In genomic region chr15:78815314-78816073, GRCm38 (mm10) we compare ENCODE assay signal across 10 mouse cellular contexts. TPM values are rescaled to one million over a fixed set of nuclear protein-coding genes. Genes with fewer than 3 reads are reported as not detected.
DNase-seq lines count a peak whose midpoint lies in the region; ATAC-seq lines count a peak whose summit lies in the region.
"Had no signal": no experiment of that assay in that cellular context is flagged by ENCODE, and none has a peak within 500 bp of the region (broad histone marks: within the 10 kb centered on the region; RNA-seq: fewer than 3 reads in every experiment).

No protein-coding gene starts in this region.

- 36% methylated on average over 11 of the region's 11 CpGs for WGBS in heart, embryonic 13.5 days
- WGBS in liver, embryonic 15.5 days (ENCODE audit: insufficient replicate concordance): 20% methylated on average over 11 of the region's 11 CpGs

- H3K4me2 ChIP-seq in heart, embryonic 13.5 days: no peak overlapping the region
- 0 out of 2 replicates have a peak overlapping the region, but pooled peaks have one; percentile 5 for H3K4me2 ChIP-seq in liver, embryonic 15.5 days
- H3K4me2 ChIP-seq: limb, embryonic 12.5 days had no signal

- no peak overlapping the region for H3K9ac ChIP-seq in heart, embryonic 13.5 days
- no peak overlapping the region for H3K9ac ChIP-seq in liver, embryonic 15.5 days
- H3K9ac ChIP-seq: limb, embryonic 12.5 days had no signal

- DNase-seq in heart, postnatal 25 days (ENCODE audit: low spot score): no peak
- no peak for DNase-seq in thymus, postnatal 14 days
- DNase-seq in natural killer cell, adult 2 months (ENCODE audit: low spot score in 2 of 2): no peak
- DNase-seq in gastrocnemius, adult 18-20 months (ENCODE audit: low spot score): no peak

- no peak overlapping the region for H3K4me3 ChIP-seq in heart, embryonic 13.5 days
- H3K4me3 ChIP-seq in liver, embryonic 15.5 days (replicated peaks): no peak overlapping the region
- H3K4me3 ChIP-seq: limb, embryonic 12.5 days had no signal

- peaks cover 4% of the 10 kb centered on the region for H3K27me3 ChIP-seq in heart, embryonic 13.5 days (replicated peaks)
- H3K27me3 ChIP-seq in liver, embryonic 15.5 days: no peaks in the 10 kb centered on the region

- peak overlapping the region; percentile 70 for H3K27ac ChIP-seq in heart, embryonic 13.5 days (replicated peaks)
- H3K27ac ChIP-seq in liver, embryonic 15.5 days (replicated peaks): peak overlapping the region; percentile 19; the same call in 1 of the 2 replicates
- H3K27ac ChIP-seq: hindbrain, postnatal 0 days; limb, embryonic 12.5 days had no signal

- H3K4me1 ChIP-seq in heart, embryonic 13.5 days: peaks cover 9% of the 10 kb centered on the region
- H3K4me1 ChIP-seq in liver, embryonic 15.5 days (replicated peaks): peaks cover 10% of the 10 kb centered on the region

- no peak for ATAC-seq in heart, embryonic 13.5 days (ENCODE audit: extremely low read depth, insufficient number of reproducible peaks, low FRiP score, low TSS enrichment)
- peak; percentile 72 for ATAC-seq in common myeloid progenitor, adult 5-6 weeks (replicated peaks; ENCODE audit: low read depth, poor library complexity, severe bottlenecking)
- ATAC-seq in liver, embryonic 15.5 days (ENCODE audit: insufficient read depth): peak; percentile 56
- peak; percentile 72 for ATAC-seq in neutrophil, adult 5-6 weeks (ENCODE audit: extremely low read depth, insufficient number of reproducible peaks, low FRiP score, poor library complexity, severe bottlenecking)
- ATAC-seq: hindbrain, postnatal 0 days had no signal

- intact Hi-C loops in heart, postnatal 25 days (cut with DNase I): no loop called here

- H3K9me3 ChIP-seq in heart, embryonic 13.5 days: no peaks in the 10 kb centered on the region
- H3K9me3 ChIP-seq in liver, embryonic 15.5 days (replicated peaks): no peaks in the 10 kb centered on the region
- H3K9me3 ChIP-seq: limb, embryonic 12.5 days had no signal

- no peaks in the 10 kb centered on the region for H3K36me3 ChIP-seq in heart, embryonic 13.5 days
- no peaks in the 10 kb centered on the region for H3K36me3 ChIP-seq in liver, embryonic 15.5 days (replicated peaks)
- H3K36me3 ChIP-seq: limb, embryonic 12.5 days had no signal

RNA-seq across cellular contexts. Expression of gene Card10, which starts 12.7 kb away (rescaled TPM):
- polyA plus RNA-seq in heart, embryonic 13.5 days (2015; fragmentation: Nextera tagmentation; extraction: Ambion mirVana): 5.1 and 5.3 TPM in 2 replicates
- 10 to 100 TPM; 14.8 to 18.3 TPM for total RNA-seq in heart, postnatal 25 days (2021)
- total RNA-seq in common myeloid progenitor, adult 5-6 weeks (2017): not detected in 2 replicates
- 1.8 and 2.5 TPM in 2 replicates for polyA plus RNA-seq in liver, embryonic 15.5 days (2015; fragmentation: Nextera tagmentation; extraction: Ambion mirVana)
- total RNA-seq in neutrophil, adult 5-6 weeks (2017): 5.0 and 7.2 TPM in 2 replicates
- 1 to 10 TPM; 4.1 to 6.5 TPM for total RNA-seq in gastrocnemius, adult 18-20 months (2021)

RNA-seq across cellular contexts. Expression of gene Cdc42ep1, which starts 26.9 kb away (rescaled TPM):
- 34.2 and 36.1 TPM in 2 replicates for polyA plus RNA-seq in heart, embryonic 13.5 days (2015; fragmentation: Nextera tagmentation; extraction: Ambion mirVana)
- 10 to 100 TPM; 34.1 to 41.0 TPM for total RNA-seq in heart, postnatal 25 days (2021)
- total RNA-seq in common myeloid progenitor, adult 5-6 weeks (2017): not detected in 2 replicates
- polyA plus RNA-seq in liver, embryonic 15.5 days (2015; fragmentation: Nextera tagmentation; extraction: Ambion mirVana): 13.0 and 15.2 TPM in 2 replicates
- total RNA-seq in neutrophil, adult 5-6 weeks (2017): not detected in 2 replicates
- total RNA-seq in gastrocnemius, adult 18-20 months (2021): 1 to 10 TPM; 5.2 to 9.5 TPM

RNA-seq across cellular contexts. Expression of gene Lgals2, which starts 39.8 kb away (rescaled TPM):
- 0.82 TPM in 1 of 2 replicates, not detected in the other for polyA plus RNA-seq in heart, embryonic 13.5 days (2015; fragmentation: Nextera tagmentation; extraction: Ambion mirVana)
- total RNA-seq in heart, postnatal 25 days (2021): under 1 TPM; 0.62 to 0.64 TPM
- total RNA-seq in common myeloid progenitor, adult 5-6 weeks (2017): not detected in 2 replicates
- polyA plus RNA-seq in liver, embryonic 15.5 days (2015; fragmentation: Nextera tagmentation; extraction: Ambion mirVana): 7.7 and 9.5 TPM in 2 replicates
- not detected in 2 replicates for total RNA-seq in neutrophil, adult 5-6 weeks (2017)
- total RNA-seq in gastrocnemius, adult 18-20 months (2021): not detected
- total RNA-seq: hindbrain, postnatal 0 days had no signal
- polyA plus RNA-seq: hindbrain, postnatal 0 days; limb, embryonic 12.5 days had no signal

RNA-seq across cellular contexts. Expression of gene Mfng, which starts 42.2 kb away (rescaled TPM):
- polyA plus RNA-seq in heart, embryonic 13.5 days (2015; fragmentation: Nextera tagmentation; extraction: Ambion mirVana): 13.7 and 15.8 TPM in 2 replicates
- total RNA-seq in heart, postnatal 25 days (2021): 10 to 100 TPM; 11.6 to 13.2 TPM
- total RNA-seq in common myeloid progenitor, adult 5-6 weeks (2017): 9.2 and 13.6 TPM in 2 replicates
- polyA plus RNA-seq in liver, embryonic 15.5 days (2015; fragmentation: Nextera tagmentation; extraction: Ambion mirVana): 4.6 and 5.2 TPM in 2 replicates
- total RNA-seq in neutrophil, adult 5-6 weeks (2017): 36.5 and 38.8 TPM in 2 replicates
- 1 to 10 TPM; 1.8 to 3.6 TPM for total RNA-seq in gastrocnemius, adult 18-20 months (2021)
